Mouse (Mus musculus): ENCODE data around the gene Tm9sf2. TPM values are rescaled to one million over a fixed set of nuclear protein-coding genes. Genes with fewer than 3 reads are reported as not detected.
A peak's percentile ranks its signal among the peaks of the same experiment; 100 is the strongest.

The Tm9sf2 gene
- polyA plus RNA-seq, 1 experiment = 77.6 TPM

GRCm38 (mm10) chr14:122116200-122116599 lies 9.4 kb downstream of the Tm9sf2 start:
- no peak for TF ChIP-seq CTCF (IDR thresholded peaks at IDR 0.05; ENCODE audit: extremely low read depth, insufficient read depth, low read length)
- TF ChIP-seq POLR2A (IDR thresholded peaks at IDR 0.05; ENCODE audit: extremely low read depth, insufficient read depth, low read length) = no peak
- H3K4me1 ChIP-seq (ENCODE audit: control insufficient read depth, insufficient read depth, low read length) = peaks cover 3% of the 10 kb centered on the region
- H3K27ac ChIP-seq (ENCODE audit: insufficient read depth, low read length) = no peak overlapping the region
- H3K4me3 ChIP-seq (ENCODE audit: insufficient read depth, low read length) = no peak overlapping the region

- Histone ChIP-seq H3K4me3 (ENCODE audit: insufficient read depth, low read length) (no peak overlapping the region), H3K27ac (ENCODE audit: insufficient read depth, low read length) (no peak overlapping the region), H3K4me1 (ENCODE audit: control insufficient read depth, insufficient read depth, low read length) (no peaks in the 10 kb centered on the region)
- TF ChIP-seq CTCF (IDR thresholded peaks at IDR 0.05; ENCODE audit: extremely low read depth, insufficient read depth, low read length) (peak; percentile 23; the same call in 1 of the 2 replicates), POLR2A (IDR thresholded peaks at IDR 0.05; ENCODE audit: extremely low read depth, insufficient read depth, low read length) (no peak)
Measured at GRCm38 (mm10) chr14:122130111-122130797, 23.4 kb downstream of the Tm9sf2 start.

GRCm38 (mm10) chr14:122131644-122132043 lies 24.8 kb downstream of the Tm9sf2 start:
- H3K27ac ChIP-seq (ENCODE audit: insufficient read depth, low read length) = no peak overlapping the region
- TF ChIP-seq CTCF (IDR thresholded peaks at IDR 0.05; ENCODE audit: extremely low read depth, insufficient read depth, low read length) (no peak), POLR2A (IDR thresholded peaks at IDR 0.05; ENCODE audit: extremely low read depth, insufficient read depth, low read length) (no peak)
- no peak overlapping the region for H3K4me3 ChIP-seq (ENCODE audit: insufficient read depth, low read length)
- H3K4me1 ChIP-seq (ENCODE audit: control insufficient read depth, insufficient read depth, low read length) = no peaks in the 10 kb centered on the region

- no peaks in the 10 kb centered on the region for H3K4me1 ChIP-seq (ENCODE audit: control insufficient read depth, insufficient read depth, low read length)
- TF ChIP-seq CTCF (IDR thresholded peaks at IDR 0.05; ENCODE audit: extremely low read depth, insufficient read depth, low read length) = no peak
- no peak for TF ChIP-seq POLR2A (IDR thresholded peaks at IDR 0.05; ENCODE audit: extremely low read depth, insufficient read depth, low read length)
- no peak overlapping the region for H3K27ac ChIP-seq (ENCODE audit: insufficient read depth, low read length)
- no peak overlapping the region for H3K4me3 ChIP-seq (ENCODE audit: insufficient read depth, low read length)
Measured at GRCm38 (mm10) chr14:122136368-122136928, 29.6 kb downstream of the Tm9sf2 start.

GRCm38 (mm10) chr14:122137234-122137633 lies 30.4 kb downstream of the Tm9sf2 start:
- no peaks in the 10 kb centered on the region for H3K4me1 ChIP-seq (ENCODE audit: control insufficient read depth, insufficient read depth, low read length)
- TF ChIP-seq POLR2A (IDR thresholded peaks at IDR 0.05; ENCODE audit: extremely low read depth, insufficient read depth, low read length) (no peak), CTCF (IDR thresholded peaks at IDR 0.05; ENCODE audit: extremely low read depth, insufficient read depth, low read length) (no peak)
- no peak overlapping the region for H3K4me3 ChIP-seq (ENCODE audit: insufficient read depth, low read length)
- H3K27ac ChIP-seq (ENCODE audit: insufficient read depth, low read length) = no peak overlapping the region

- Histone ChIP-seq H3K4me1 (ENCODE audit: control insufficient read depth, insufficient read depth, low read length) (no peaks in the 10 kb centered on the region), H3K4me3 (ENCODE audit: insufficient read depth, low read length) (no peak overlapping the region), H3K27ac (ENCODE audit: insufficient read depth, low read length) (no peak overlapping the region)
- TF ChIP-seq POLR2A (IDR thresholded peaks at IDR 0.05; ENCODE audit: extremely low read depth, insufficient read depth, low read length) (no peak), CTCF (IDR thresholded peaks at IDR 0.05; ENCODE audit: extremely low read depth, insufficient read depth, low read length) (no peak)
Measured at GRCm38 (mm10) chr14:122140126-122140525, 33.3 kb downstream of the Tm9sf2 start.

- Histone ChIP-seq H3K27ac (ENCODE audit: insufficient read depth, low read length) (no peak overlapping the region), H3K4me3 (ENCODE audit: insufficient read depth, low read length) (no peak overlapping the region)
- TF ChIP-seq POLR2A (IDR thresholded peaks at IDR 0.05; ENCODE audit: extremely low read depth, insufficient read depth, low read length) = no peak
- no peak for TF ChIP-seq CTCF (IDR thresholded peaks at IDR 0.05; ENCODE audit: extremely low read depth, insufficient read depth, low read length)
Measured at GRCm38 (mm10) chr14:122143585-122144269, 36.9 kb downstream of the Tm9sf2 start.

GRCm38 (mm10) chr14:122145374-122145773 lies 38.5 kb downstream of the Tm9sf2 start:
- no peaks in the 10 kb centered on the region for H3K4me1 ChIP-seq (ENCODE audit: control insufficient read depth, insufficient read depth, low read length)
- TF ChIP-seq CTCF (IDR thresholded peaks at IDR 0.05; ENCODE audit: extremely low read depth, insufficient read depth, low read length) = no peak
- TF ChIP-seq POLR2A (IDR thresholded peaks at IDR 0.05; ENCODE audit: extremely low read depth, insufficient read depth, low read length) = no peak

More at GRCm38 (mm10) chr14:122143585-122144269, 36.9 kb downstream of the Tm9sf2 start:
- no peaks in the 10 kb centered on the region for H3K4me1 ChIP-seq (ENCODE audit: control insufficient read depth, insufficient read depth, low read length)

GRCm38 (mm10) chr14:122150616-122151015 lies 43.8 kb downstream of the Tm9sf2 start:
- no peak overlapping the region for H3K27ac ChIP-seq (ENCODE audit: insufficient read depth, low read length)
- H3K4me3 ChIP-seq (ENCODE audit: insufficient read depth, low read length) = no peak overlapping the region
- no peaks in the 10 kb centered on the region for H3K4me1 ChIP-seq (ENCODE audit: control insufficient read depth, insufficient read depth, low read length)
- TF ChIP-seq CTCF (IDR thresholded peaks at IDR 0.05; ENCODE audit: extremely low read depth, insufficient read depth, low read length) (no peak), POLR2A (IDR thresholded peaks at IDR 0.05; ENCODE audit: extremely low read depth, insufficient read depth, low read length) (no peak)

More at GRCm38 (mm10) chr14:122145374-122145773, 38.5 kb downstream of the Tm9sf2 start:
- Histone ChIP-seq H3K4me3 (ENCODE audit: insufficient read depth, low read length) (no peak overlapping the region), H3K27ac (ENCODE audit: insufficient read depth, low read length) (no peak overlapping the region)

Measured in cortical plate, adult 2 months (tissue).